Mouse (Mus musculus) liver, adult 2 months (tissue): ENCODE results near the gene Negr1.

Source experiments
- CTCF ChIP-seq: fragments of 200-500 bp; IDR thresholded peaks from 2 replicates; pipeline ENCODE4 v1.5.1; 2011; ENCODE audit warnings: low read depth, low read length, control low read depth
- POLR2A ChIP-seq: fragments of 200-500 bp; IDR thresholded peaks from 2 replicates; pipeline ENCODE4 v1.6.1; 2011; ENCODE audit warnings: low read length, control low read depth; ENCODE audit not compliant: insufficient read depth; ENCODE audit errors: extremely low read depth

DNA sequence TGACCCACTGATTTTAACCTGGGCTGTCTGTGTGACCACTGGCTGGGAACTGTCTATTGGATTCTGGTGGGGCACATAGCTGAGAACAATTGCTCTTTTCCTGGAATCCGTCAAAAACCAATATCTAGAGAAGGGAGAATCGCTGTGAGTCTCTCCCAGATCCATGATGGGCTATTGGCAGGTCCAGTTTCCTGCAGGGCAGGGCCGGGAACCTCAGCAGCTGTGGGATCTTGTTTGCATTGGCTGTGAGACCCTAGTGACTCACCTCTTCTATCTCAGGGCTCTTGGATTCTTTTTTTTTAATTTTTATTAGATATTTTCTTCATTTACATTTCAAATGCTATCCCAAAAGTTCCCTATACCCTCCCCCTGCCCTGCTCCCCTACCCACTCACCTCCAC lies 111.0 kb downstream of the Negr1 start:
- TF ChIP-seq CTCF, result no peak
- TF ChIP-seq POLR2A, result no peak
